Mouse (Mus musculus): Measurements from ENCODE around the gene Aldh6a1. TPM values are rescaled to one million over a fixed set of nuclear protein-coding genes. Genes with fewer than 3 reads are reported as not detected.

The Aldh6a1 gene
- 41.3 and 45.4 TPM in 2 replicates for total RNA-seq (2014; rRNA removed)
- 37.4 and 40.1 TPM in 2 replicates for polyA plus RNA-seq (2015; fragmentation: Nextera tagmentation; extraction: Ambion mirVana)

GRCm38 (mm10) chr12:84450718-84451646, at the start of gene Aldh6a1, which contains the start of gene Lin52:
Gene Aldh6a1 (minus strand): TSS chr12:84451004.
Gene Lin52 (plus strand): TSS chr12:84451422.
- TF ChIP-seq CTCF (IDR thresholded peaks at IDR 0.05): no peak
- peak within 1 kb of the TSS; percentile 75 for H3K4me3 ChIP-seq (ENCODE audit: low read depth, low read length)
- H3K4me1 ChIP-seq (ENCODE audit: insufficient read depth, low read length): peaks cover 8% of the 10 kb centered on the region; the same call in 1 of the 2 replicates
- H3K9ac ChIP-seq (replicated peaks; ENCODE audit: low read length, poor library complexity, severe bottlenecking): peak within 1 kb of the TSS; percentile 67
- no peaks in the 10 kb centered on the region for H3K36me3 ChIP-seq (ENCODE audit: insufficient read depth, low read length)
- no peaks in the 10 kb centered on the region for H3K9me3 ChIP-seq (ENCODE audit: low read length)
- H3K27me3 ChIP-seq (ENCODE audit: insufficient read depth, low read length): no peaks in the 10 kb centered on the region
- peak; percentile 100 for DNase-seq (ENCODE audit: low spot score)
- ATAC-seq (ENCODE audit: low FRiP score): peak; percentile 98
- peak within 1 kb of the TSS; percentile 94 for H3K4me2 ChIP-seq (ENCODE audit: low read depth, low read length, poor library complexity, severe bottlenecking)
- WGBS: 1% methylated on average over 45 of the region's 49 CpGs
- H3K27ac ChIP-seq (ENCODE audit: low read depth, low read length): peak within 1 kb of the TSS; percentile 77

GRCm38 (mm10) chr12:84496795-84497194, 46.0 kb upstream of the Aldh6a1 start:
- ATAC-seq (ENCODE audit: low FRiP score) (no peak), DNase-seq (ENCODE audit: low spot score) (no peak)
- no peak overlapping the region for H3K4me3 ChIP-seq (ENCODE audit: low read depth, low read length)
- H3K4me2 ChIP-seq (ENCODE audit: low read depth, low read length, poor library complexity, severe bottlenecking): no peak overlapping the region
- H3K9ac ChIP-seq (replicated peaks; ENCODE audit: low read length, poor library complexity, severe bottlenecking): no peak overlapping the region
- H3K9me3 ChIP-seq (ENCODE audit: low read length): no peaks in the 10 kb centered on the region
- 85% methylated on average over 1 of the region's 1 CpGs for WGBS
- H3K4me1 ChIP-seq (ENCODE audit: insufficient read depth, low read length): no peaks in the 10 kb centered on the region
- H3K36me3 ChIP-seq (ENCODE audit: insufficient read depth, low read length): no peaks in the 10 kb centered on the region
- H3K27me3 ChIP-seq (ENCODE audit: insufficient read depth, low read length): no peaks in the 10 kb centered on the region
- no peak for TF ChIP-seq CTCF (IDR thresholded peaks at IDR 0.05)
- no peak overlapping the region for H3K27ac ChIP-seq (ENCODE audit: low read depth, low read length)

GRCm38 (mm10) chr12:84487324-84488056, 36.7 kb upstream of the Aldh6a1 start:
- DNase-seq (ENCODE audit: low spot score): peak; percentile 60
- Histone ChIP-seq H3K9ac (replicated peaks; ENCODE audit: low read length, poor library complexity, severe bottlenecking) (no peak overlapping the region), H3K9me3 (ENCODE audit: low read length) (no peaks in the 10 kb centered on the region), H3K4me1 (ENCODE audit: insufficient read depth, low read length) (no peaks in the 10 kb centered on the region), H3K36me3 (ENCODE audit: insufficient read depth, low read length) (no peaks in the 10 kb centered on the region), H3K4me3 (ENCODE audit: low read depth, low read length) (no peak overlapping the region), H3K4me2 (ENCODE audit: low read depth, low read length, poor library complexity, severe bottlenecking) (no peak overlapping the region), H3K27me3 (ENCODE audit: insufficient read depth, low read length) (no peaks in the 10 kb centered on the region), H3K27ac (ENCODE audit: low read depth, low read length) (no peak overlapping the region)
- WGBS: 18% methylated on average over 8 of the region's 8 CpGs
- TF ChIP-seq CTCF (IDR thresholded peaks at IDR 0.05): no peak
- 0 out of 2 replicates have a peak, but pooled peaks have one; percentile 20 for ATAC-seq (ENCODE audit: low FRiP score)

GRCm38 (mm10) chr12:84482778-84483585, 32.2 kb upstream of the Aldh6a1 start:
- no peak overlapping the region for H3K27ac ChIP-seq (ENCODE audit: low read depth, low read length)
- no peaks in the 10 kb centered on the region for H3K27me3 ChIP-seq (ENCODE audit: insufficient read depth, low read length)
- ATAC-seq (ENCODE audit: low FRiP score): no peak
- H3K36me3 ChIP-seq (ENCODE audit: insufficient read depth, low read length): no peaks in the 10 kb centered on the region
- no peaks in the 10 kb centered on the region for H3K9me3 ChIP-seq (ENCODE audit: low read length)
- no peaks in the 10 kb centered on the region for H3K4me1 ChIP-seq (ENCODE audit: insufficient read depth, low read length)
- no peak overlapping the region for H3K4me2 ChIP-seq (ENCODE audit: low read depth, low read length, poor library complexity, severe bottlenecking)
- WGBS: 90% methylated on average over 14 of the region's 14 CpGs
- H3K9ac ChIP-seq (replicated peaks; ENCODE audit: low read length, poor library complexity, severe bottlenecking): no peak overlapping the region
- no peak for DNase-seq (ENCODE audit: low spot score)
- TF ChIP-seq CTCF (IDR thresholded peaks at IDR 0.05): no peak
- H3K4me3 ChIP-seq (ENCODE audit: low read depth, low read length): no peak overlapping the region

- Histone ChIP-seq H3K9ac (replicated peaks; ENCODE audit: low read length, poor library complexity, severe bottlenecking) (no peak overlapping the region), H3K36me3 (ENCODE audit: insufficient read depth, low read length) (no peaks in the 10 kb centered on the region), H3K4me1 (ENCODE audit: insufficient read depth, low read length) (no peaks in the 10 kb centered on the region), H3K4me3 (ENCODE audit: low read depth, low read length) (no peak overlapping the region), H3K27me3 (ENCODE audit: insufficient read depth, low read length) (no peaks in the 10 kb centered on the region), H3K4me2 (ENCODE audit: low read depth, low read length, poor library complexity, severe bottlenecking) (no peak overlapping the region), H3K27ac (ENCODE audit: low read depth, low read length) (no peak overlapping the region), H3K9me3 (ENCODE audit: low read length) (no peaks in the 10 kb centered on the region)
- no peak for TF ChIP-seq CTCF (IDR thresholded peaks at IDR 0.05)
- DNase-seq (ENCODE audit: low spot score) (no peak), ATAC-seq (ENCODE audit: low FRiP score) (no peak)
- WGBS: 77% methylated on average over 2 of the region's 2 CpGs
Measured at GRCm38 (mm10) chr12:84481251-84481650, 30.4 kb upstream of the Aldh6a1 start.

Data from midbrain, postnatal 0 days (tissue).